7 mouse cellular contexts compared by ENCODE assay signal in genomic region chr13:78197819-78198390, GRCm38 (mm10). TPM values are rescaled to one million over a fixed set of nuclear protein-coding genes. Genes with fewer than 3 reads are reported as not detected.
DNase-seq lines count a peak whose midpoint lies in the region; ATAC-seq and TF ChIP-seq lines count a peak whose summit lies in the region.

No protein-coding gene starts in this region.

- peak overlapping the region; percentile 77 for H3K4me2 ChIP-seq in heart, embryonic 11.5 days
- peak overlapping the region; percentile 88 for H3K4me2 ChIP-seq in neural tube, embryonic 13.5 days

- H3K9me3 ChIP-seq in heart, embryonic 11.5 days (replicated peaks; ENCODE audit: control insufficient read depth, low read length) = no peaks in the 10 kb centered on the region
- no peaks in the 10 kb centered on the region for H3K9me3 ChIP-seq in limb, embryonic 10.5 days (replicated peaks)
- H3K9me3 ChIP-seq in neural tube, embryonic 13.5 days = no peaks in the 10 kb centered on the region

- TF ChIP-seq CTCF in testis, adult 2 months (IDR thresholded peaks at IDR 0.05; ENCODE audit: control insufficient read depth, insufficient read depth, insufficient replicate concordance, low read depth, low read length) = no peak

- ATAC-seq in heart, embryonic 11.5 days (replicated peaks; ENCODE audit: insufficient number of reproducible peaks, low FRiP score, low TSS enrichment) = no peak
- ATAC-seq in neural tube, embryonic 13.5 days (ENCODE audit: low read depth) = no peak

- H3K4me3 ChIP-seq in testis, adult 2 months (ENCODE audit: control insufficient read depth, low read depth, low read length) = peak overlapping the region; percentile 30
- H3K4me3 ChIP-seq in heart, embryonic 11.5 days (ENCODE audit: low read depth, low read length) = peak overlapping the region; percentile 81
- H3K4me3 ChIP-seq in limb, embryonic 10.5 days = peak overlapping the region; percentile 88
- H3K4me3 ChIP-seq in neural tube, embryonic 13.5 days = peak overlapping the region; percentile 97

- TF ChIP-seq POLR2A in testis, adult 2 months (IDR thresholded peaks at IDR 0.05; ENCODE audit: control insufficient read depth, low read depth, low read length) = no peak

- peak overlapping the region; percentile 87 for H3K9ac ChIP-seq in heart, embryonic 11.5 days (ENCODE audit: low read depth, low read length)
- H3K9ac ChIP-seq in neural tube, embryonic 13.5 days = peak overlapping the region; percentile 100

- no peaks in the 10 kb centered on the region; the same call in none of the 2 replicates for H3K27me3 ChIP-seq in testis, adult 2 months (ENCODE audit: control insufficient read depth, insufficient read depth, low read length)
- peaks cover 38% of the 10 kb centered on the region for H3K27me3 ChIP-seq in heart, embryonic 11.5 days (ENCODE audit: control insufficient read depth, insufficient read depth, low read length)
- peaks cover 48% of the 10 kb centered on the region for H3K27me3 ChIP-seq in limb, embryonic 10.5 days (ENCODE audit: low read depth, poor library complexity, severe bottlenecking)
- no peaks in the 10 kb centered on the region for H3K27me3 ChIP-seq in neural tube, embryonic 13.5 days

- WGBS in heart, embryonic 11.5 days (ENCODE audit: insufficient replicate concordance) = 0% methylated on average over 31 of the region's 33 CpGs
- under 1% methylated on average over 31 of the region's 33 CpGs for WGBS in limb, embryonic 10.5 days
- 0% methylated on average over 27 of the region's 33 CpGs for WGBS in neural tube, embryonic 13.5 days

- DNase-seq in testis, postnatal 10 days (ENCODE audit: low spot score) = no peak
- peak; percentile 59 for DNase-seq in cerebellum, adult 8-10 months
- peak; percentile 67 for DNase-seq in limb, embryonic 10.5 days (ENCODE audit: low spot score)
- no peak for DNase-seq in spleen, adult 18-20 months

- peaks cover 8% of the 10 kb centered on the region for H3K4me1 ChIP-seq in testis, adult 2 months (ENCODE audit: control insufficient read depth, insufficient read depth, low read length)
- H3K4me1 ChIP-seq in heart, embryonic 11.5 days (ENCODE audit: control insufficient read depth, insufficient read depth, low read length) = peaks cover 7% of the 10 kb centered on the region
- peaks cover 50% of the 10 kb centered on the region for H3K4me1 ChIP-seq in limb, embryonic 10.5 days
- peaks cover 33% of the 10 kb centered on the region for H3K4me1 ChIP-seq in neural tube, embryonic 13.5 days (replicated peaks)

- H3K36me3 ChIP-seq in testis, adult 2 months (ENCODE audit: control insufficient read depth, insufficient read depth, low read length) = no peaks in the 10 kb centered on the region
- H3K36me3 ChIP-seq in heart, embryonic 11.5 days (ENCODE audit: control insufficient read depth, insufficient read depth, low read length) = no peaks in the 10 kb centered on the region
- peaks cover 9% of the 10 kb centered on the region for H3K36me3 ChIP-seq in limb, embryonic 10.5 days
- peaks cover 9% of the 10 kb centered on the region; the same call in 1 of the 2 replicates for H3K36me3 ChIP-seq in neural tube, embryonic 13.5 days

- H3K27ac ChIP-seq in testis, adult 2 months (ENCODE audit: control insufficient read depth, insufficient read depth, low read depth, low read length) = no peak overlapping the region
- H3K27ac ChIP-seq in heart, embryonic 11.5 days (ENCODE audit: low read depth, low read length) = peak overlapping the region; percentile 97
- H3K27ac ChIP-seq in limb, embryonic 10.5 days = peak overlapping the region; percentile 98
- peak overlapping the region; percentile 100 for H3K27ac ChIP-seq in neural tube, embryonic 13.5 days (replicated peaks)

RNA-seq across cellular contexts. Expression of gene Nr2f1, which starts 1.7 kb away (rescaled TPM):
- 0.14 and 0.69 TPM in 2 replicates for polyA plus RNA-seq in testis, adult 2 months (2012; rRNA removed)
- polyA plus RNA-seq in heart, embryonic 11.5 days (2014; fragmentation: Nextera tagmentation; extraction: Ambion mirVana) = 10.2 and 10.9 TPM in 2 replicates
- 18.2 and 19.6 TPM in 2 replicates for polyA plus RNA-seq in limb, embryonic 10.5 days (2016; fragmentation: Nextera tagmentation; extraction: Ambion mirVana)
- 46.8 and 47.9 TPM in 2 replicates for polyA plus RNA-seq in neural tube, embryonic 13.5 days (2015; fragmentation: Nextera tagmentation; extraction: Ambion mirVana)

Comparison
In these comparisons a context has a peak if more than half of its experiments do, and no peak if none do; other contexts are left out.
1. H3K4me3 ChIP-seq: peak in every context shown above with its lines; median percentile 97 in neural tube, embryonic 13.5 days; 88 in limb, embryonic 10.5 days; 81 in heart, embryonic 11.5 days; 30 in testis, adult 2 months.
2. DNase-seq: peak in cerebellum, adult 8-10 months (single experiment) and limb, embryonic 10.5 days (single experiment); none in testis, postnatal 10 days (single experiment) and spleen, adult 18-20 months (0 of 2).